Mouse (Mus musculus) left cerebral cortex, postnatal 14 days (tissue): ENCODE measurements around the gene Gpbp1l1. TPM values are rescaled to one million over a fixed set of nuclear protein-coding genes. Genes with fewer than 3 reads are reported as not detected.

Experiments used
- DNase-seq, 2 experiments: peaks; one replicate each; pipeline ENCODE4 v3.0.0; 2021 to 2022; ENCODE audit warnings: low spot score in 2 of 2, mixed read lengths in 1 of 2
- intact Hi-C: fragments of 180-260 bp; cut with DNase I; formaldehyde crosslinking; loops from one replicate; pipeline ENCODE4 v1.15.1; 2025
- total RNA-seq, 2 experiments: library from RNA; stranded (reverse); gene quantifications; 2 replicates each; pipeline ENCODE4 v1.2.3; 2021

Gene Gpbp1l1
- total RNA-seq, 2 experiments from 2014 or later: 31.9 to 35.6 TPM

- intact Hi-C loops: no loop called here
- peak; percentile 88 to 92 for DNase-seq
These were observed 69.9 kb downstream of the Gpbp1l1 start for GRCm38 (mm10) chr4:116627359-116627716.

DNA sequence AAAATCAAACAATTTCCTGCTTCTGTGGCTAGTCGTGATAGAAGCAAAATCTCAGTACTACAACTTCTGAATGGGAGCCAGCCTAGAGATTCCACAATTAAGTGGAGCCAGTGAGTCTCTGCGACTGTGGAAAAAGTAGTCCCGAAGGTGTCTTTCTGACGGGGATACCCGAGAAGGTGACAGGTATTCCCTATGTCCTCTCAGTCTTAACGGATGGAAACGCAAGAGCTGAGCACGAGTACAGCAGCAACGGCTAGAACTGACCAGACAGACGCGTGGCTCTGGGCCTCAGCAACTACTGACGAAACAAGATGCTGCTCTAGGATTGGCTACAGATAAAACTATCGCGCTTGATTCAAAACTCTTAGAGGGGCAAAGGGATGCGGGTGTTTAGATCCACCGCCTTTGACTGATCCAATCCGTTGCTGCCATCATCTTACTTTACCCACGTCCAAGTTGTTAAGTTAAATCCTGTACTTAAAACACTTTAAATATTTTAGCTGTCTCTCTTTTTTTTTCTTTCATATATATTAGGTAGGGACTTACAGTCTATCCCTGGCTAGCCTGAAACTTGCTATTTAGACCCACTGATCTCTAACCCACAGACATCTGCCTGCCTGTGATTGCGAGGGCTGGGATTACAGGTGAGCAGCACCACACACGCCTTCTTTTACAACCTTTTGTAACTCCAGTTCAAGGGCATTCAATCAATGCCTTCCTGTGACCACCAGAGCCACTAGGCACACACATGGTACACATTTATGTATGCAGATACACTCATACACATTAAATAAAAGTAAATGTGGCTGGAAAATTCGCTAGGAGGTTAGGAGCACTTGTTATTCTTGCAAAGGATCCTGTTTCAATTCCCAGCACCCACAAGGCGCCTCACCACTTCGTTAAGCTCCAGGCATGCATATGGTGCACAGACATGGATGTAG lies 70.5 kb downstream of the Gpbp1l1 start, which contains the start of gene Nasp:
Gene Nasp, minus strand, starts transcription at position 220 of the 941 bp plus-strand sequence.
- DNase-seq: peak; percentile 85 to 88
- intact Hi-C loops: no loop called here

DNA sequence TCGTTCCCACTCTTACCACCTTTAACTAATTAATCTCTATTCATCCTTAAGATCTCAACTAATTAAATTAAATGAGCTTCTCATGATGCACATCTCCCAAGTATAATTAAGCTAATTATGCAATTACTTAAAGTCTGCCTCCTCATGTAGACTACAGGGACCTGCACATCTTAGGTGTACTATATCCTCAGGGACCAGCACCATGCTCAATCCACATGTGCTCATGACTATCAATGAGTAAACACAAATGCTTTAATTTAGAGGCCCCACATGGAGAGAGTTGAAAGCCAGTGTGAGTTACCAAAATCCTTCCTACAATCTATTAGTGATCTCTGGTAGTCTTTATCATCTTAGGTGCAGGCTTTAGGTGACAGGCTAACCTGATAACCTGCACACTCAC lies 77.7 kb downstream of the Gpbp1l1 start:
- intact Hi-C loops: no loop called here
- DNase-seq: no peak

GRCm38 (mm10) chr4:116638821-116639220 lies 81.4 kb downstream of the Gpbp1l1 start:
- DNase-seq: no peak
- intact Hi-C loops: no loop called here

DNA sequence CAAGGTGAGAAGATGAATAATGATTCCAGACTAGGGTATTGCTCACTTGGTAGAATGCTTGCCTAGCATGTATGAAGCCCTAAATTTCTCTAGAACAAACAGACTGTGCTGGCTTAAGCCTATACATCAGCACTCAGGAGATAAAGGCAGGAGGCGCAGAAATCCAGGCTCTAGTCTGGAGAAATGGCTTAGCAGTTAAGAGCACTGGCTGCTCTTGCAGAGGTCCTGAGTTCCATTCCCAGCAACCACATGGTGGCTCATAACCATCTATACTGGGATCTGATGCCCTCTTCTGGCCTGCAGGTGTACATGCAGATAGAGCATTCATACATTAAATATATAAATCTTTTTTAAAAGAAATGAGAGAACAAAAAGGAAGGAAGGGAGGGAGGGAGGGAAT lies 84.6 kb downstream of the Gpbp1l1 start:
- no peak for DNase-seq
- intact Hi-C loops: no loop called here

Other genes with a start within 250 kb of the Gpbp1l1 start
- 10 to 100 TPM; 93.4 to 95.0 TPM for gene Mast2, start 93.5 kb upstream of the Gpbp1l1 start, total RNA-seq
- gene Ipp, start 50.1 kb upstream of the Gpbp1l1 start, total RNA-seq: 10 to 100 TPM; 18.5 to 19.9 TPM
- gene Tmem69, start 1.7 kb upstream of the Gpbp1l1 start, total RNA-seq: 10 to 100 TPM; 10.2 to 11.3 TPM
- gene Ccdc17, start 39.0 kb downstream of the Gpbp1l1 start, total RNA-seq: 1 to 10 TPM; 4.6 to 5.7 TPM
- 10 to 100 TPM; 47.6 to 49.9 TPM for gene Nasp, start 70.3 kb downstream of the Gpbp1l1 start, total RNA-seq
- 100 to 1,000 TPM; 501 TPM for gene Akr1a1, start 94.0 kb downstream of the Gpbp1l1 start, total RNA-seq
- gene Prdx1, start 127.9 kb downstream of the Gpbp1l1 start, total RNA-seq: 100 to 1,000 TPM; 163 to 170 TPM
- gene Mmachc, start 150.7 kb downstream of the Gpbp1l1 start, total RNA-seq: 10 to 100 TPM; 14.6 to 17.0 TPM
- 1 to 10 TPM; 3.3 to 5.2 TPM for gene Ccdc163, start 150.9 kb downstream of the Gpbp1l1 start, total RNA-seq
- gene Tesk2, start 163.3 kb downstream of the Gpbp1l1 start, total RNA-seq: 1 to 10 TPM; 4.1 to 4.8 TPM
- 10 to 100 TPM; 12.1 to 12.7 TPM for gene Toe1, start 250.0 kb downstream of the Gpbp1l1 start, total RNA-seq